Mouse (Mus musculus) testis, adult 2 months (tissue): Measurements from ENCODE around the gene Ahcyl2.

Source experiments
- CTCF ChIP-seq: fragments of 200-500 bp; IDR thresholded peaks from 2 replicates; pipeline ENCODE4 v1.5.1; 2012; ENCODE audit warnings: low read depth, mild to moderate bottlenecking, inconsistent platforms, low read length, moderate library complexity; ENCODE audit not compliant: control insufficient read depth, insufficient read depth, insufficient replicate concordance
- POLR2A ChIP-seq: fragments of 200-500 bp; IDR thresholded peaks from 2 replicates; pipeline ENCODE4 v1.6.1; 2012; ENCODE audit warnings: low read depth, mild to moderate bottlenecking, inconsistent platforms, low read length, moderate library complexity; ENCODE audit not compliant: control insufficient read depth

GRCm38 (mm10) chr6:29848808-29849207 is 81.0 kb downstream of the Ahcyl2 start:
- TF ChIP-seq POLR2A (no peak), CTCF (no peak)
